Mouse (Mus musculus) kidney, adult 11 months (tissue): Measurements from ENCODE around the gene F2r.

Experiments
- DNase-seq: peaks from one replicate; pipeline ENCODE4 v3.0.0; 2022

F2r gene

GRCm38 (mm10) chr13:95629751-95630150 is 11.5 kb upstream of the F2r start:
- DNase-seq = no peak

GRCm38 (mm10) chr13:95626696-95627095 is 8.4 kb upstream of the F2r start:
- no peak for DNase-seq

GRCm38 (mm10) chr13:95623042-95623441 is 4.8 kb upstream of the F2r start:
- no peak for DNase-seq

GRCm38 (mm10) chr13:95621563-95621962 is 3.3 kb upstream of the F2r start:
- DNase-seq = no peak

GRCm38 (mm10) chr13:95618859-95619258 is 572 bp upstream of the F2r start:
- DNase-seq = no peak

GRCm38 (mm10) chr13:95617671-95618171 is 566 bp downstream of the F2r start:
- no peak for DNase-seq

GRCm38 (mm10) chr13:95617082-95617670 is 1.1 kb downstream of the F2r start:
- no peak for DNase-seq

GRCm38 (mm10) chr13:95616512-95616911 is 1.8 kb downstream of the F2r start:
- no peak for DNase-seq

- no peak for DNase-seq
Measured at GRCm38 (mm10) chr13:95614757-95615156, 3.5 kb downstream of the F2r start.

GRCm38 (mm10) chr13:95612243-95612642 is 6.0 kb downstream of the F2r start:
- DNase-seq = no peak

- no peak for DNase-seq
Measured at GRCm38 (mm10) chr13:95611752-95612151, 6.5 kb downstream of the F2r start.

- no peak for DNase-seq
Measured at GRCm38 (mm10) chr13:95610786-95611562, 7.3 kb downstream of the F2r start.

GRCm38 (mm10) chr13:95609088-95609420 is 9.2 kb downstream of the F2r start:
- DNase-seq = no peak

- no peak for DNase-seq
Measured at GRCm38 (mm10) chr13:95608416-95609087, 9.7 kb downstream of the F2r start.

- DNase-seq = no peak
Measured at GRCm38 (mm10) chr13:95607019-95607418, 11.3 kb downstream of the F2r start.

- no peak for DNase-seq
Measured at GRCm38 (mm10) chr13:95604288-95604687, 14.0 kb downstream of the F2r start.

- no peak for DNase-seq
Measured at GRCm38 (mm10) chr13:95599833-95600359, 18.4 kb downstream of the F2r start.

- DNase-seq = no peak
Measured at GRCm38 (mm10) chr13:95598232-95598920, 19.9 kb downstream of the F2r start.

- no peak for DNase-seq
Measured at GRCm38 (mm10) chr13:95597578-95597977, 20.7 kb downstream of the F2r start.

- DNase-seq = no peak
Measured at GRCm38 (mm10) chr13:95596689-95597088, 21.6 kb downstream of the F2r start.

GRCm38 (mm10) chr13:95595921-95596320 is 22.4 kb downstream of the F2r start:
- no peak for DNase-seq

- DNase-seq = no peak
Measured at GRCm38 (mm10) chr13:95595411-95595810, 22.9 kb downstream of the F2r start.

- DNase-seq = no peak
Measured at GRCm38 (mm10) chr13:95592860-95593259, 25.4 kb downstream of the F2r start.
